Comparison of ENCODE assay signal across 8 mouse cellular contexts in genomic region chr12:29894669-29895068, GRCm38 (mm10). TPM values are rescaled to one million over a fixed set of nuclear protein-coding genes. Genes with fewer than 3 reads are reported as not detected.
DNase-seq lines count a peak whose midpoint lies in the region; ATAC-seq lines count a peak whose summit lies in the region.

No protein-coding gene starts in this region.

- no peaks in the 10 kb centered on the region for H3K9me3 ChIP-seq in forebrain, embryonic 14.5 days (replicated peaks; ENCODE audit: control insufficient read depth, low read length)
- H3K9me3 ChIP-seq in forebrain, embryonic 16.5 days (ENCODE audit: control insufficient read depth, low read length), result no peaks in the 10 kb centered on the region
- no peaks in the 10 kb centered on the region for H3K9me3 ChIP-seq in midbrain, embryonic 10.5 days (replicated peaks)
- no peaks in the 10 kb centered on the region for H3K9me3 ChIP-seq in midbrain, embryonic 15.5 days

- H3K27me3 ChIP-seq in forebrain, embryonic 14.5 days (replicated peaks; ENCODE audit: control insufficient read depth, insufficient read depth, low read length), result no peaks in the 10 kb centered on the region
- H3K27me3 ChIP-seq in forebrain, embryonic 16.5 days (replicated peaks; ENCODE audit: control insufficient read depth, insufficient read depth, low read length), result no peaks in the 10 kb centered on the region
- H3K27me3 ChIP-seq in midbrain, embryonic 10.5 days (ENCODE audit: low read depth, poor library complexity, severe bottlenecking), result no peaks in the 10 kb centered on the region
- no peaks in the 10 kb centered on the region for H3K27me3 ChIP-seq in midbrain, embryonic 15.5 days (replicated peaks)

- no peak for ATAC-seq in forebrain, embryonic 14.5 days
- no peak for ATAC-seq in forebrain, embryonic 16.5 days
- ATAC-seq in midbrain, embryonic 15.5 days (replicated peaks), result no peak

- H3K36me3 ChIP-seq in forebrain, embryonic 14.5 days (ENCODE audit: control insufficient read depth, insufficient read depth, low read length), result peaks cover 41% of the 10 kb centered on the region
- peaks cover 25% of the 10 kb centered on the region for H3K36me3 ChIP-seq in forebrain, embryonic 16.5 days (ENCODE audit: control insufficient read depth, insufficient read depth)
- H3K36me3 ChIP-seq in midbrain, embryonic 10.5 days, result no peaks in the 10 kb centered on the region
- peaks cover 26% of the 10 kb centered on the region for H3K36me3 ChIP-seq in midbrain, embryonic 15.5 days (replicated peaks)

- no peak overlapping the region for H3K27ac ChIP-seq in forebrain, embryonic 14.5 days (ENCODE audit: low read depth, low read length)
- no peak overlapping the region for H3K27ac ChIP-seq in forebrain, embryonic 16.5 days (ENCODE audit: low read length)
- H3K27ac ChIP-seq in midbrain, embryonic 10.5 days (replicated peaks), result no peak overlapping the region
- H3K27ac ChIP-seq in midbrain, embryonic 15.5 days, result no peak overlapping the region

- no peak overlapping the region for H3K4me3 ChIP-seq in forebrain, embryonic 14.5 days (ENCODE audit: low read depth, low read length)
- H3K4me3 ChIP-seq in forebrain, embryonic 16.5 days (replicated peaks; ENCODE audit: low read length), result no peak overlapping the region
- H3K4me3 ChIP-seq in midbrain, embryonic 10.5 days, result no peak overlapping the region
- H3K4me3 ChIP-seq in midbrain, embryonic 15.5 days, result no peak overlapping the region

- H3K4me1 ChIP-seq in forebrain, embryonic 14.5 days (ENCODE audit: control insufficient read depth, insufficient read depth, low read length), result no peaks in the 10 kb centered on the region
- peaks cover 2% of the 10 kb centered on the region; the same call in 1 of the 2 replicates for H3K4me1 ChIP-seq in forebrain, embryonic 16.5 days (replicated peaks; ENCODE audit: control insufficient read depth, insufficient read depth, low read length)
- H3K4me1 ChIP-seq in midbrain, embryonic 10.5 days, result no peaks in the 10 kb centered on the region
- H3K4me1 ChIP-seq in midbrain, embryonic 15.5 days, result no peaks in the 10 kb centered on the region

- H3K9ac ChIP-seq in forebrain, embryonic 14.5 days (ENCODE audit: low read length), result no peak overlapping the region
- H3K9ac ChIP-seq in forebrain, embryonic 16.5 days (replicated peaks; ENCODE audit: low read depth, low read length), result no peak overlapping the region
- no peak overlapping the region for H3K9ac ChIP-seq in midbrain, embryonic 15.5 days

- peak; percentile 50 for DNase-seq in forebrain, embryonic 14.5 days (ENCODE audit: low spot score)
- DNase-seq in midbrain, embryonic 10.5 days (ENCODE audit: low spot score), result peak; percentile 49
- DNase-seq in brain, adult 2 months (ENCODE audit: low read depth, low spot score), result peak; percentile 76
- peak; percentile 56 for DNase-seq in heart, postnatal 4 days
- peak; percentile 49 for DNase-seq in lung, postnatal 14 days
- no peak for DNase-seq in spleen, adult 18-20 months

- no peak overlapping the region for H3K4me2 ChIP-seq in forebrain, embryonic 14.5 days (ENCODE audit: low read length)
- H3K4me2 ChIP-seq in forebrain, embryonic 16.5 days (ENCODE audit: low read length), result no peak overlapping the region
- no peak overlapping the region for H3K4me2 ChIP-seq in midbrain, embryonic 15.5 days

- WGBS in forebrain, embryonic 14.5 days, result 27% methylated on average over 3 of the region's 3 CpGs
- 20% methylated on average over 3 of the region's 3 CpGs for WGBS in forebrain, embryonic 16.5 days
- WGBS in midbrain, embryonic 10.5 days, result 28% methylated on average over 3 of the region's 3 CpGs
- WGBS in midbrain, embryonic 15.5 days, result 17% methylated on average over 3 of the region's 3 CpGs

RNA-seq across cellular contexts. Expression of gene Pxdn, which starts 42.7 kb away (rescaled TPM):
- 31.2 and 41.4 TPM in 2 replicates for polyA plus RNA-seq in forebrain, embryonic 14.5 days (2014; fragmentation: Nextera tagmentation; extraction: Ambion mirVana)
- 51.1 and 53.3 TPM in 2 replicates for polyA plus RNA-seq in forebrain, embryonic 16.5 days (2015; fragmentation: Nextera tagmentation; extraction: Ambion mirVana)
- 72.5 and 84.4 TPM in 2 replicates for polyA plus RNA-seq in midbrain, embryonic 10.5 days (2016; fragmentation: Nextera tagmentation; extraction: Ambion mirVana)
- polyA plus RNA-seq in midbrain, embryonic 15.5 days (2015; fragmentation: Nextera tagmentation; extraction: Ambion mirVana), result 49.5 and 52.3 TPM in 2 replicates
- 100 to 1,000 TPM; 219 to 225 TPM for total RNA-seq in heart, postnatal 4 days (2021)

Comparison
In these comparisons a context has a peak if more than half of its experiments do, and no peak if none do; other contexts are left out.
1. DNase-seq: peak in forebrain, embryonic 14.5 days (single experiment), midbrain, embryonic 10.5 days (single experiment), brain, adult 2 months (single experiment), heart, postnatal 4 days (single experiment) and lung, postnatal 14 days (single experiment); none in spleen, adult 18-20 months (0 of 2).